ENCODE assay signal across 9 mouse cellular contexts in the genomic region with DNA sequence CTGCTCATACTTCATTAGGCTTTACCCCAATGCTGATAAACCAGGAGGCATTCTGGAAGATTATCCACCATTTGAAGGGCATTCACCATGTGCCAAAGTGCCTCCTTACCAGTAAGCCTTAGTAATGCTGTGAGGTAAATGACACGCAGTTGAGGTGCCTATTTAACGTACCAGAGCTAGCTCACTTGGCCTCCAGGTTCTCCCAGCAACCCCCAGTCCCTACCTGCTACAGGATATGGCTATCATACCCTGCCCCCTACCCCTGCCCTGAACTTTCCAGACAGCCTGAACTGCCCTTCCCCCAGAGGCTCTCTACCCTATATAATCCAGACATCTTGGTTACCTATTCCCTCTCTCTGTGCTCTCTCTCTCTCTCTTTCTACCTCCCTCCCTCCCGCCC. TPM values are rescaled to one million over a fixed set of nuclear protein-coding genes. Genes with fewer than 3 reads are reported as not detected.
DNase-seq lines count a peak whose midpoint lies in the region; ATAC-seq and TF ChIP-seq lines count a peak whose summit lies in the region.
"Had no signal": no experiment of that assay in that cellular context is flagged by ENCODE, and none has a peak within 500 bp of the region (broad histone marks: within the 10 kb centered on the region; RNA-seq: fewer than 3 reads in every experiment).

No protein-coding gene starts in this region.

- peaks cover 2% of the 10 kb centered on the region for H3K36me3 ChIP-seq in forebrain, embryonic 10.5 days (replicated peaks)
- no peaks in the 10 kb centered on the region for H3K36me3 ChIP-seq in forebrain, embryonic 11.5 days (ENCODE audit: control insufficient read depth, insufficient read depth, low read length)
- H3K36me3 ChIP-seq in liver, adult 2 months (ENCODE audit: control insufficient read depth, insufficient read depth, low read length): no peaks in the 10 kb centered on the region
- H3K36me3 ChIP-seq in E14TG2a.4 (ENCODE audit: insufficient read depth, low read length): peaks cover 15% of the 10 kb centered on the region; the same call in 1 of the 2 replicates
- H3K36me3 ChIP-seq in limb, embryonic 15.5 days: no peaks in the 10 kb centered on the region
- H3K36me3 ChIP-seq: neural tube, embryonic 13.5 days had no signal

- H3K27me3 ChIP-seq in forebrain, embryonic 10.5 days (ENCODE audit: poor library complexity, severe bottlenecking): no peaks in the 10 kb centered on the region
- no peaks in the 10 kb centered on the region for H3K27me3 ChIP-seq in forebrain, embryonic 11.5 days (ENCODE audit: control insufficient read depth, insufficient read depth, low read length)
- no peaks in the 10 kb centered on the region for H3K27me3 ChIP-seq in liver, adult 2 months (ENCODE audit: control insufficient read depth, insufficient read depth, low read length)
- no peaks in the 10 kb centered on the region for H3K27me3 ChIP-seq in E14TG2a.4 (ENCODE audit: insufficient read depth, low read length)
- H3K27me3 ChIP-seq in limb, embryonic 15.5 days: no peaks in the 10 kb centered on the region
- H3K27me3 ChIP-seq: neural tube, embryonic 13.5 days had no signal

- H3K4me2 ChIP-seq in forebrain, embryonic 11.5 days (ENCODE audit: low read depth, low read length, severe bottlenecking): no peak overlapping the region
- no peak overlapping the region for H3K4me2 ChIP-seq in limb, embryonic 15.5 days

- no peak overlapping the region for H3K9ac ChIP-seq in forebrain, embryonic 11.5 days (ENCODE audit: low read length)
- 0 out of 2 replicates have a peak overlapping the region, but pooled peaks have one; percentile 23 for H3K9ac ChIP-seq in liver, adult 2 months (ENCODE audit: low read depth, low read length)
- no peak overlapping the region for H3K9ac ChIP-seq in limb, embryonic 15.5 days

- no peaks in the 10 kb centered on the region for H3K79me2 ChIP-seq in liver, adult 2 months (ENCODE audit: control insufficient read depth, insufficient read depth, low read length)

- 70% methylated on average over 3 of the region's 3 CpGs for WGBS in forebrain, embryonic 10.5 days
- 62% methylated on average over 3 of the region's 3 CpGs for WGBS in forebrain, embryonic 11.5 days
- 78% methylated on average over 3 of the region's 3 CpGs for WGBS in liver, adult 2 months
- WGBS in limb, embryonic 15.5 days: 68% methylated on average over 3 of the region's 3 CpGs

- no peak for DNase-seq in forebrain, embryonic 10.5 days (ENCODE audit: extremely low spot score, low spot score)
- DNase-seq in forebrain, embryonic 11.5 days (ENCODE audit: low spot score): no peak
- DNase-seq in liver, adult 2 months (ENCODE audit: extremely low read depth, low read depth, low spot score): no peak
- no peak for DNase-seq in liver
- no peak for DNase-seq in right cerebral cortex, postnatal 36 days (ENCODE audit: low spot score in 2 of 2)
- DNase-seq in left cerebral cortex, adult 8-10 months (ENCODE audit: low spot score in 2 of 2): no peak

- no peak for TF ChIP-seq CTCF in liver, adult 2 months (IDR thresholded peaks at IDR 0.05; ENCODE audit: low read depth, low read length)
- no peak for TF ChIP-seq CTCF in E14TG2a.4 (conservative IDR thresholded peaks at IDR 0.05; ENCODE audit: low read length)

- no peak for ATAC-seq in forebrain, embryonic 11.5 days (replicated peaks; ENCODE audit: low FRiP score)
- no peak for ATAC-seq in limb, embryonic 15.5 days (ENCODE audit: insufficient number of reproducible peaks, low FRiP score, low TSS enrichment, low read depth)

- peak overlapping the region; percentile 94; the same call in 1 of the 2 replicates for H3K4me3 ChIP-seq in forebrain, embryonic 10.5 days
- H3K4me3 ChIP-seq in forebrain, embryonic 11.5 days (ENCODE audit: low read depth, low read length): no peak overlapping the region
- H3K4me3 ChIP-seq in liver, adult 2 months (ENCODE audit: insufficient read depth, low read depth, low read length): no peak overlapping the region
- peak overlapping the region; percentile 91 for H3K4me3 ChIP-seq in E14TG2a.4 (replicated peaks; ENCODE audit: low read length)
- no peak overlapping the region for H3K4me3 ChIP-seq in limb, embryonic 15.5 days

- no peaks in the 10 kb centered on the region for H3K9me3 ChIP-seq in forebrain, embryonic 10.5 days
- H3K9me3 ChIP-seq in forebrain, embryonic 11.5 days (ENCODE audit: control insufficient read depth, low read length): no peaks in the 10 kb centered on the region
- no peaks in the 10 kb centered on the region for H3K9me3 ChIP-seq in E14TG2a.4 (ENCODE audit: low read length)
- no peaks in the 10 kb centered on the region for H3K9me3 ChIP-seq in limb, embryonic 15.5 days
- H3K9me3 ChIP-seq: neural tube, embryonic 13.5 days had no signal

- no peak for TF ChIP-seq POLR2A in liver, adult 2 months (IDR thresholded peaks at IDR 0.05; ENCODE audit: extremely low read depth, insufficient read depth, low read length)

- H3K4me1 ChIP-seq in forebrain, embryonic 10.5 days: peaks cover 95% of the 10 kb centered on the region
- peaks cover 36% of the 10 kb centered on the region for H3K4me1 ChIP-seq in forebrain, embryonic 11.5 days (replicated peaks; ENCODE audit: control insufficient read depth, insufficient read depth, low read length)
- peaks cover 10% of the 10 kb centered on the region for H3K4me1 ChIP-seq in liver, adult 2 months (ENCODE audit: control insufficient read depth, insufficient read depth, low read length)
- H3K4me1 ChIP-seq in E14TG2a.4 (replicated peaks; ENCODE audit: low read depth, low read length): peaks cover 84% of the 10 kb centered on the region
- H3K4me1 ChIP-seq in limb, embryonic 15.5 days: peaks cover 55% of the 10 kb centered on the region

- peak overlapping the region; percentile 100; the same call in 1 of the 2 replicates for H3K27ac ChIP-seq in forebrain, embryonic 10.5 days
- H3K27ac ChIP-seq in forebrain, embryonic 11.5 days (ENCODE audit: low read depth, low read length): no peak overlapping the region
- H3K27ac ChIP-seq in liver, adult 2 months (replicated peaks; ENCODE audit: insufficient read depth, low read depth, low read length): 0 out of 2 replicates have a peak overlapping the region, but pooled peaks have one; percentile 9
- H3K27ac ChIP-seq in limb, embryonic 15.5 days: peak overlapping the region; percentile 35; the same call in 1 of the 2 replicates

RNA-seq across cellular contexts. Expression of a gene that starts 0.8 kb away (rescaled TPM):
- polyA plus RNA-seq in forebrain, embryonic 10.5 days (2016; fragmentation: Nextera tagmentation; extraction: Ambion mirVana): 5.9 and 6.5 TPM in 2 replicates
- 2.6 and 4.3 TPM in 2 replicates for polyA plus RNA-seq in forebrain, embryonic 11.5 days (2014; fragmentation: Nextera tagmentation; extraction: Ambion mirVana)
- total RNA-seq in liver, adult 2 months (2014; rRNA removed): 0.65 and 0.94 TPM in 2 replicates
- polyA plus RNA-seq in liver, adult 2 months (2012; rRNA removed): 2.5 and 3.4 TPM in 2 replicates
- polyA plus RNA-seq in limb, embryonic 15.5 days (2015; fragmentation: Nextera tagmentation; extraction: Ambion mirVana): 7.2 and 10.1 TPM in 2 replicates
- total RNA-seq in left cerebral cortex, adult 8-10 months (2022): 1 to 10 TPM; 2.1 to 4.2 (median 3.4) TPM

RNA-seq across cellular contexts. Expression of a gene that starts 2.3 kb away (rescaled TPM):
- polyA plus RNA-seq in forebrain, embryonic 10.5 days (2016; fragmentation: Nextera tagmentation; extraction: Ambion mirVana): 15.6 and 15.7 TPM in 2 replicates
- polyA plus RNA-seq in forebrain, embryonic 11.5 days (2014; fragmentation: Nextera tagmentation; extraction: Ambion mirVana): 17.8 and 17.9 TPM in 2 replicates
- 10.9 and 17.1 TPM in 2 replicates for total RNA-seq in liver, adult 2 months (2014; rRNA removed)
- polyA plus RNA-seq in liver, adult 2 months (2012; rRNA removed): 19.5 and 21.1 TPM in 2 replicates
- polyA plus RNA-seq in limb, embryonic 15.5 days (2015; fragmentation: Nextera tagmentation; extraction: Ambion mirVana): 9.6 and 9.8 TPM in 2 replicates
- 10 to 100 TPM; 59.5 to 66.5 (median 62.6) TPM for total RNA-seq in left cerebral cortex, adult 8-10 months (2022)

RNA-seq across cellular contexts. Expression of a gene that starts 8.9 kb away (rescaled TPM):
- 2.3 TPM in 2 replicates for polyA plus RNA-seq in forebrain, embryonic 10.5 days (2016; fragmentation: Nextera tagmentation; extraction: Ambion mirVana)
- 2.4 and 4.0 TPM in 2 replicates for polyA plus RNA-seq in forebrain, embryonic 11.5 days (2014; fragmentation: Nextera tagmentation; extraction: Ambion mirVana)
- total RNA-seq in liver, adult 2 months (2014; rRNA removed): 0.07 and 0.09 TPM in 2 replicates
- polyA plus RNA-seq in liver, adult 2 months (2012; rRNA removed): 0.21 and 0.29 TPM in 2 replicates
- polyA plus RNA-seq in limb, embryonic 15.5 days (2015; fragmentation: Nextera tagmentation; extraction: Ambion mirVana): 2.0 and 2.5 TPM in 2 replicates
- total RNA-seq in left cerebral cortex, adult 8-10 months (2022): under 1 TPM; 0.39 to 0.83 (median 0.54) TPM

RNA-seq across cellular contexts. Expression of a gene that starts 14.7 kb away (rescaled TPM):
- 185 and 186 TPM in 2 replicates for polyA plus RNA-seq in forebrain, embryonic 10.5 days (2016; fragmentation: Nextera tagmentation; extraction: Ambion mirVana)
- 158 and 169 TPM in 2 replicates for polyA plus RNA-seq in forebrain, embryonic 11.5 days (2014; fragmentation: Nextera tagmentation; extraction: Ambion mirVana)
- total RNA-seq in liver, adult 2 months (2014; rRNA removed): 23.0 and 31.5 TPM in 2 replicates
- polyA plus RNA-seq in liver, adult 2 months (2012; rRNA removed): 155 and 182 TPM in 2 replicates
- polyA plus RNA-seq in limb, embryonic 15.5 days (2015; fragmentation: Nextera tagmentation; extraction: Ambion mirVana): 107 and 111 TPM in 2 replicates
- 10 to 100 TPM; 73.3 to 77.6 (median 76.0) TPM for total RNA-seq in left cerebral cortex, adult 8-10 months (2022)

RNA-seq across cellular contexts. Expression of a gene that starts 15.3 kb away (rescaled TPM):
- 60.8 and 62.7 TPM in 2 replicates for polyA plus RNA-seq in forebrain, embryonic 10.5 days (2016; fragmentation: Nextera tagmentation; extraction: Ambion mirVana)
- polyA plus RNA-seq in forebrain, embryonic 11.5 days (2014; fragmentation: Nextera tagmentation; extraction: Ambion mirVana): 93.4 and 101 TPM in 2 replicates
- total RNA-seq in liver, adult 2 months (2014; rRNA removed): 4.3 and 4.8 TPM in 2 replicates
- 31.8 and 40.5 TPM in 2 replicates for polyA plus RNA-seq in liver, adult 2 months (2012; rRNA removed)
- polyA plus RNA-seq in limb, embryonic 15.5 days (2015; fragmentation: Nextera tagmentation; extraction: Ambion mirVana): 45.8 and 50.6 TPM in 2 replicates
- total RNA-seq in left cerebral cortex, adult 8-10 months (2022): 100 to 1,000 TPM; 150 to 164 (median 155) TPM

Comparison
In these comparisons a context has a peak if more than half of its experiments do, and no peak if none do; other contexts are left out.
1. H3K4me3 ChIP-seq: peak in forebrain, embryonic 10.5 days (single experiment) and E14TG2a.4 (single experiment); none in forebrain, embryonic 11.5 days (single experiment), liver, adult 2 months (single experiment) and limb, embryonic 15.5 days (single experiment).